In genomic region chr12:95748760-95749159, GRCm38 (mm10) we compare ENCODE assay signal across 28 mouse cellular contexts. TPM values are rescaled to one million over a fixed set of nuclear protein-coding genes. Genes with fewer than 3 reads are reported as not detected.
DNase-seq lines count a peak whose midpoint lies in the region; ATAC-seq lines count a peak whose summit lies in the region.
"Had no signal": no experiment of that assay in that cellular context is flagged by ENCODE, and none has a peak within 500 bp of the region (broad histone marks: within the 10 kb centered on the region; RNA-seq: fewer than 3 reads in every experiment).

No protein-coding gene starts in this region.

- WGBS in midbrain, embryonic 15.5 days, result 91% methylated on average over 2 of the region's 2 CpGs

- peaks cover 3% of the 10 kb centered on the region for H3K27me3 ChIP-seq in megakaryocyte, embryonic 14.5 days (replicated peaks)
- no peaks in the 10 kb centered on the region for H3K27me3 ChIP-seq in midbrain, embryonic 15.5 days (replicated peaks)
- H3K27me3 ChIP-seq: embryonic facial prominence, embryonic 12.5 days; embryonic facial prominence, embryonic 15.5 days; forebrain, embryonic 12.5 days; forebrain, embryonic 15.5 days had no signal

- peak overlapping the region; percentile 24 for H3K4me3 ChIP-seq in megakaryocyte, embryonic 14.5 days (replicated peaks)
- H3K4me3 ChIP-seq in midbrain, embryonic 15.5 days, result no peak overlapping the region
- H3K4me3 ChIP-seq: embryonic facial prominence, embryonic 12.5 days; embryonic facial prominence, embryonic 15.5 days; erythroblast, embryonic 14.5 days; forebrain, embryonic 12.5 days; forebrain, embryonic 15.5 days; hindbrain, embryonic 10.5 days had no signal

- H3K9me3 ChIP-seq in megakaryocyte, embryonic 14.5 days, result no peaks in the 10 kb centered on the region
- no peaks in the 10 kb centered on the region for H3K9me3 ChIP-seq in midbrain, embryonic 15.5 days
- H3K9me3 ChIP-seq: embryonic facial prominence, embryonic 12.5 days; embryonic facial prominence, embryonic 15.5 days; forebrain, embryonic 12.5 days; forebrain, embryonic 15.5 days; hindbrain, embryonic 10.5 days had no signal

- intact Hi-C loops in heart, postnatal 25 days (cut with DNase I), result no loop called here

- H3K4me2 ChIP-seq in midbrain, embryonic 15.5 days, result no peak overlapping the region
- H3K4me2 ChIP-seq: embryonic facial prominence, embryonic 12.5 days; embryonic facial prominence, embryonic 15.5 days; forebrain, embryonic 12.5 days; forebrain, embryonic 15.5 days; heart, embryonic 11.5 days; hindbrain, embryonic 14.5 days had no signal

- no peak overlapping the region for H3K27ac ChIP-seq in midbrain, embryonic 15.5 days
- H3K27ac ChIP-seq: embryonic facial prominence, embryonic 12.5 days; embryonic facial prominence, embryonic 15.5 days; forebrain, embryonic 12.5 days; forebrain, embryonic 15.5 days; hindbrain, embryonic 10.5 days; hindbrain, embryonic 14.5 days; hindbrain, postnatal 0 days had no signal

- H3K36me3 ChIP-seq in megakaryocyte, embryonic 14.5 days (replicated peaks; ENCODE audit: low read length), result no peaks in the 10 kb centered on the region
- H3K36me3 ChIP-seq in midbrain, embryonic 15.5 days (replicated peaks), result no peaks in the 10 kb centered on the region
- H3K36me3 ChIP-seq: embryonic facial prominence, embryonic 12.5 days; embryonic facial prominence, embryonic 15.5 days; forebrain, embryonic 12.5 days; forebrain, embryonic 15.5 days; hindbrain, embryonic 10.5 days had no signal

- no peak overlapping the region for H3K9ac ChIP-seq in midbrain, embryonic 15.5 days
- H3K9ac ChIP-seq: embryonic facial prominence, embryonic 12.5 days; embryonic facial prominence, embryonic 15.5 days; forebrain, embryonic 12.5 days; forebrain, embryonic 15.5 days; hindbrain, embryonic 14.5 days had no signal

- ATAC-seq in granulocyte monocyte progenitor cell, adult 5-6 weeks (replicated peaks; ENCODE audit: poor library complexity, severe bottlenecking), result peak; percentile 56
- no peak for ATAC-seq in midbrain, embryonic 15.5 days (replicated peaks)
- ATAC-seq: activated CD4-positive, CD25-positive, alpha-beta regulatory T cell, adult 4 months; forebrain, embryonic 15.5 days; hindbrain, postnatal 0 days; inflammation-experienced regulatory T-cells, adult 6 months had no signal

- peak; percentile 15 for DNase-seq in A20 (ENCODE audit: low read depth, low spot score)
- no peak for DNase-seq in cerebellum, adult 11-12 months
- DNase-seq in heart, postnatal 25 days (ENCODE audit: low spot score), result no peak
- DNase-seq in lung, postnatal 36 days, result no peak
- DNase-seq: adrenal gland, adult 8-10 months; adrenal gland, postnatal 25 days; cerebellum, adult 2 months; cerebellum, adult 9-11 months; cerebellum, postnatal 25 days; gastrocnemius, postnatal 10 days; gastrocnemius, postnatal 36 days; heart, adult 11 months; heart, postnatal 36 days had no signal

- peaks cover 10% of the 10 kb centered on the region for H3K4me1 ChIP-seq in megakaryocyte, embryonic 14.5 days
- 0 out of 2 replicates have a peak, but pooled peaks cover 4% of the 10 kb centered on the region for H3K4me1 ChIP-seq in midbrain, embryonic 15.5 days
- H3K4me1 ChIP-seq: embryonic facial prominence, embryonic 12.5 days had no signal

RNA-seq across cellular contexts. Expression of gene Flrt2, which starts 56.7 kb away (rescaled TPM):
- not detected in 2 replicates for total RNA-seq in granulocyte monocyte progenitor cell, adult 5-6 weeks (2014; fragmentation: Nextera tagmentation)
- 0.09 TPM in 1 of 2 replicates, not detected in the other for total RNA-seq in granulocyte monocyte progenitor cell, adult 5-6 weeks (2017)
- 0.26 TPM in 1 of 2 replicates, not detected in the other for polyA plus RNA-seq in megakaryocyte, embryonic 14.5 days (2012; ENCODE audit: insufficient read depth, low replicate concordance)
- total RNA-seq in heart, postnatal 25 days (2021), result 1 to 10 TPM; 7.6 to 9.4 TPM
- 25.1 and 25.4 TPM in 2 replicates for polyA plus RNA-seq in midbrain, embryonic 15.5 days (2015; fragmentation: Nextera tagmentation; extraction: Ambion mirVana)
- total RNA-seq: common myeloid progenitor, adult 5-6 weeks had no signal

Comparison
In these comparisons a context has a peak if more than half of its experiments do, and no peak if none do; other contexts are left out.
1. RNA of gene Flrt2, which starts 56.7 kb away (total RNA-seq): 7.6 to 9.4 TPM in heart, postnatal 25 days; 0.09 TPM in granulocyte monocyte progenitor cell, adult 5-6 weeks; every median in the first group is over 4 times any median in the second.